Mouse (Mus musculus) yolk sac, embryonic 10.5 days (tissue): ENCODE results near the gene Hkdc1.

Source experiments
- DNase-seq: peaks from one replicate; pipeline ENCODE4 v3.0.0-alpha.2; 2017; ENCODE audit warnings: low spot score

Hkdc1 gene

GRCm38 (mm10) chr10:62379808-62380207, 42.5 kb downstream of the Hkdc1 start, which contains the start of gene Hk1:
TSS of gene Hk1 (minus strand) at chr10:62379908.
- no peak for DNase-seq

- no peak for DNase-seq
Measured at GRCm38 (mm10) chr10:62358827-62359226, 63.5 kb downstream of the Hkdc1 start.

- DNase-seq: no peak
Measured at GRCm38 (mm10) chr10:62356105-62356730, 66.1 kb downstream of the Hkdc1 start.

GRCm38 (mm10) chr10:62345147-62345546, 77.1 kb downstream of the Hkdc1 start:
- DNase-seq: no peak

- no peak for DNase-seq
Measured at GRCm38 (mm10) chr10:62344004-62344752, 78.1 kb downstream of the Hkdc1 start.

GRCm38 (mm10) chr10:62342512-62342911, 79.8 kb downstream of the Hkdc1 start:
- DNase-seq: no peak

GRCm38 (mm10) chr10:62341956-62342355, 80.3 kb downstream of the Hkdc1 start:
- DNase-seq: no peak

GRCm38 (mm10) chr10:62340991-62341390, 81.3 kb downstream of the Hkdc1 start:
- no peak for DNase-seq

- peak; percentile 95 for DNase-seq
Measured at GRCm38 (mm10) chr10:62340095-62340731, 82.1 kb downstream of the Hkdc1 start.

GRCm38 (mm10) chr10:62339211-62340094, 82.8 kb downstream of the Hkdc1 start:
- no peak for DNase-seq

GRCm38 (mm10) chr10:62338626-62339025, 83.7 kb downstream of the Hkdc1 start:
- no peak for DNase-seq

GRCm38 (mm10) chr10:62338176-62338575, 84.1 kb downstream of the Hkdc1 start:
- DNase-seq: no peak

- DNase-seq: no peak
Measured at GRCm38 (mm10) chr10:62336601-62337578, 85.4 kb downstream of the Hkdc1 start.

- DNase-seq: no peak
Measured at GRCm38 (mm10) chr10:62335423-62335776, 86.9 kb downstream of the Hkdc1 start.

GRCm38 (mm10) chr10:62334686-62335422, 87.4 kb downstream of the Hkdc1 start:
- DNase-seq: no peak

GRCm38 (mm10) chr10:62333269-62333668, 89.0 kb downstream of the Hkdc1 start:
- no peak for DNase-seq
